Mouse (Mus musculus): ENCODE results near the gene Mtus2.

DNA sequence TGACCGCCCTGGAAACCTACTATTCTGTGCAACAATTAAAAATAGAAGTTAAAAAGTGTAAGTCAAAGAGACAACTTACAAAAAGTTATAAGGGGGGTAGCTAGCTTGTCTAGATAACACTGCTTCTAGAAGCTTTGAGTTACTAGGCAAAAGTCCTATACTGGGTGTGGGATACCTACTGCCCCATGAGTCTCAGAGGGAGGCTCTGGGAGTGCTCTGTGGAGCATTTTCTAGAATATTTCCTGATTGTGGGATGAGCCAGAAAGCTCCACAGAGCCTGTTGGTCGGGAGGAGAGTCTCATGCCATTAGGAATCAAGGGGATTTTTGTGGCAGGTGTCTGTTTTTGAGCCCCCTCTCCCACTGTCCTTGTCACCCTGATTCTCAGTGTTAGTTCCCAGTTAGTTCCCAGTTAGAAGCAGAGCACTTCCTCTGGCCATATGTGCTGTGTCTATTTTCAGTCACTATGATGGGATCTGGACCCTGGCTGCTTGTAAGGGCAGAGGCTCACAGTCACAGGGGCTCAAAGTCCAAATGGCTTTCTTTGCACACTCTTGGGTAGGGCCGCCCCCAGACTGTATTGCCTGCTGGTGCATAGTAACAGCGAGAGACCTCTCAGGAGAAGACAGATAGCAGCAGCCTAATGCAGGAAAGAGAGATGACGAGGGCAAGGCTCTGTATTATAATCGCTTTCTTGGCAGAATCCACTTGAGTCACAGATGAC is 57.2 kb downstream of the Mtus2 start:
- TF ChIP-seq POLR2A (IDR thresholded peaks at IDR 0.05; ENCODE audit: borderline replicate concordance, low read depth, low read length) (no peak), CTCF (IDR thresholded peaks at IDR 0.05; ENCODE audit: low read depth, low read length) (no peak)

All from bone marrow macrophage, adult 2 months (primary cell).